Mouse (Mus musculus) hindbrain, embryonic 14.5 days (tissue): ENCODE measurements around the gene Sh2b3. TPM values are rescaled to one million over a fixed set of nuclear protein-coding genes. Genes with fewer than 3 reads are reported as not detected.

Experiments used
- microRNA-seq: library from miRNA; unstranded; fragments of <30 nt; microRNA quantifications from one replicate; pipeline ENCODE4, GENCODE M21; 2016
- polyA plus RNA-seq: library from polyadenylated mRNA; unstranded; fragments of >200 nt; fragmentation: Nextera tagmentation; extraction: Ambion mirVana; gene quantifications from 2 replicates; pipeline ENCODE4 v1.2.1, GENCODE M21; 2014

Sh2b3 gene
- polyA plus RNA-seq, 1 experiment from 2014 or later = 9.1 TPM

Small RNA genes lying within 50 kb of the gene (microRNA-seq; reads per million reads assigned to microRNA genes)
- gene Mir7031 = not detected

Other genes with a start within 250 kb of the Sh2b3 start
- gene Aldh2, start 243.8 kb downstream of the Sh2b3 start, polyA plus RNA-seq = 54.5 and 58.7 TPM in 2 replicates
- 1.2 and 1.5 TPM in 2 replicates for gene Acad12, start 218.7 kb downstream of the Sh2b3 start, polyA plus RNA-seq
- gene Acad10, start 177.1 kb downstream of the Sh2b3 start, polyA plus RNA-seq = 1.7 and 2.2 TPM in 2 replicates
- 41.5 and 47.3 TPM in 2 replicates for gene Brap, start 177.1 kb downstream of the Sh2b3 start, polyA plus RNA-seq
- 81.6 and 90.5 TPM in 2 replicates for gene Atxn2, start 126.3 kb downstream of the Sh2b3 start, polyA plus RNA-seq
- 28.7 and 32.3 TPM in 2 replicates for gene Pheta1, start 11.3 kb upstream of the Sh2b3 start, polyA plus RNA-seq
- gene Cux2, start 212.5 kb upstream of the Sh2b3 start, polyA plus RNA-seq = 25.5 and 28.1 TPM in 2 replicates